Mouse (Mus musculus) urinary bladder, adult 18-20 months (tissue): ENCODE data around the gene Olfr1506.
"Not testable (repeated sequence)": the region's sequence is repeated elsewhere in the genome, so short reads cannot be mapped to it uniquely, and the experiment has no call there.

Experiments
- DNase-seq, 2 experiments: peaks; one replicate each; pipeline ENCODE4 v3.0.0; 2022; ENCODE audit warnings: low spot score in 2 of 2, mixed read lengths in 2 of 2

The Olfr1506 gene

GRCm38 (mm10) chr2:90224393-90224792, at the start of gene Olfr1506:
Gene Olfr1506 (minus strand): TSS chr2:90224493.
- DNase-seq, result not testable (repeated sequence)

GRCm38 (mm10) chr2:90270932-90271331, 46.6 kb upstream of the Olfr1506 start, which contains the start of gene Olfr1271:
Gene Olfr1271 (minus strand): TSS chr2:90271032.
- no peak for DNase-seq

- no peak for DNase-seq
These were observed 33.2 kb upstream of the Olfr1506 start, which contains the start of gene Olfr142 for GRCm38 (mm10) chr2:90257492-90257891. Gene Olfr142 (minus strand): TSS chr2:90257592.

GRCm38 (mm10) chr2:90199606-90200005, 24.7 kb downstream of the Olfr1506 start:
- not testable (repeated sequence) for DNase-seq

GRCm38 (mm10) chr2:90195285-90195684, 29.0 kb downstream of the Olfr1506 start:
- not testable (repeated sequence) for DNase-seq

GRCm38 (mm10) chr2:90194750-90195149, 29.5 kb downstream of the Olfr1506 start:
- DNase-seq, result not testable (repeated sequence)

GRCm38 (mm10) chr2:90187082-90187481, 37.2 kb downstream of the Olfr1506 start:
- not testable (repeated sequence) for DNase-seq

GRCm38 (mm10) chr2:90186082-90186481, 38.2 kb downstream of the Olfr1506 start:
- not testable (repeated sequence) for DNase-seq
